Mouse (Mus musculus): ENCODE data around the gene Fshr.

- TF ChIP-seq CTCF (IDR thresholded peaks at IDR 0.05; ENCODE audit: control insufficient read depth, insufficient read depth, insufficient read length) (no peak), USF1 (IDR thresholded peaks at IDR 0.05; ENCODE audit: low read depth) (no peak)
Observed at GRCm38 (mm10) chr17:88980708-88981355, 219.6 kb downstream of the Fshr start.

All from C2C12 (cell line).